Mouse (Mus musculus): ENCODE results near the gene Ibsp.

GRCm38 (mm10) chr5:104263014-104263776 is 35.8 kb upstream of the Ibsp start:
- TF ChIP-seq CTCF (IDR thresholded peaks at IDR 0.05; ENCODE audit: low read depth) (no peak), EP300 (IDR thresholded peaks at IDR 0.05; ENCODE audit: low read depth) (no peak)

Measured in liver, postnatal 0 days (tissue).